Mouse (Mus musculus) ES-E14 (cell line): ENCODE results near the gene Zfp955b. TPM values are rescaled to one million over a fixed set of nuclear protein-coding genes. Genes with fewer than 3 reads are reported as not detected.

ENCODE experiments used
- DNase-seq: peaks from one replicate; pipeline ENCODE4 v3.0.0-alpha.2; 2013; ENCODE audit warnings: low read depth, low spot score
- H3K27ac ChIP-seq: 2 replicates; pipeline ENCODE4 v1.5.1; 2012; ENCODE audit warnings: low read depth, mild to moderate bottlenecking, low read length, moderate library complexity, mixed read lengths; ENCODE audit not compliant: poor library complexity, insufficient read depth, severe bottlenecking
- H3K36me3 ChIP-seq: 2 replicates; pipeline ENCODE4 v1.6.1; 2012; ENCODE audit warnings: mild to moderate bottlenecking, low read length, moderate library complexity, mixed read lengths; ENCODE audit not compliant: control insufficient read depth, poor library complexity, insufficient read depth, severe bottlenecking
- H3K4me1 ChIP-seq, 2 experiments: fragments of 150-350 bp in 1 of 2; sonication (generic) in 1 of 2; 2 replicates each; pipeline ENCODE4 v1.6.1; 2012; ENCODE audit warnings: low read length in 2 of 2, mild to moderate bottlenecking in 1 of 2, mixed read lengths in 1 of 2; ENCODE audit not compliant: control insufficient read depth in 2 of 2, insufficient read depth in 2 of 2, poor library complexity in 1 of 2
- H3K4me3 ChIP-seq, 2 experiments: fragments of 150-350 bp in 1 of 2; sonication (generic) in 1 of 2; 2 replicates each; pipeline ENCODE4 v1.5.1; 2012; ENCODE audit warnings: low read length in 2 of 2, low read depth in 1 of 2, mild to moderate bottlenecking in 1 of 2, mixed read lengths in 1 of 2; ENCODE audit not compliant: insufficient read depth in 1 of 2, poor library complexity in 1 of 2, severe bottlenecking in 1 of 2
- H3K9ac ChIP-seq: 2 replicates; pipeline ENCODE4 v1.6.1; 2012; ENCODE audit warnings: low read depth, mild to moderate bottlenecking, low read length, mixed read lengths; ENCODE audit not compliant: poor library complexity, insufficient read depth, severe bottlenecking
- H3K9me3 ChIP-seq: fragments of 150-350 bp; sonication (generic); 2 replicates; pipeline ENCODE4 v1.6.1; 2012; ENCODE audit warnings: low read depth, mild to moderate bottlenecking, low read length; ENCODE audit not compliant: control insufficient read depth, insufficient read depth
- CHD2 ChIP-seq: IDR thresholded peaks from 2 replicates; pipeline ENCODE4 v1.6.1; 2014; ENCODE audit warnings: mild to moderate bottlenecking, low read depth, low read length, inconsistent platforms
- HCFC1 ChIP-seq: IDR thresholded peaks from 2 replicates; pipeline ENCODE4 v1.6.1; 2012; ENCODE audit warnings: low read length, inconsistent platforms, borderline replicate concordance; ENCODE audit not compliant: insufficient read depth
- MAFK ChIP-seq: IDR thresholded peaks from 2 replicates; pipeline ENCODE4 v1.6.1; 2014; ENCODE audit warnings: mild to moderate bottlenecking, low read depth, low read length, inconsistent platforms; ENCODE audit not compliant: insufficient read depth
- ZC3H11A ChIP-seq: IDR thresholded peaks from 2 replicates; pipeline ENCODE4 v1.6.1; 2012; ENCODE audit warnings: low read depth, mild to moderate bottlenecking, inconsistent platforms, low read length, borderline replicate concordance
- ZNF384 ChIP-seq: IDR thresholded peaks from 2 replicates; pipeline ENCODE4 v1.6.1; 2012; ENCODE audit warnings: low read depth, low read length, inconsistent platforms
- in situ Hi-C, 2 experiments: fragments of 600-800 bp; cut with MboI; formaldehyde crosslinking; loops; one replicate each; pipeline ENCODE4 v1.15.1; 2025; ENCODE audit warnings: low sequenced_read_pairs in 2 of 2, inconsistent platforms in 1 of 2; ENCODE audit not compliant: unreplicated experiment in 2 of 2
- total RNA-seq: library from RNA; depleted of rRNA; stranded (reverse); fragments of 300-350 nt; gene quantifications from 2 replicates; pipeline ENCODE4 v1.2.3, GENCODE M21; 2012; rRNA removed

Gene Zfp955b
- total RNA-seq, 1 experiment = 21.5 TPM

GRCm38 (mm10) chr17:33352981-33353380, 63.6 kb downstream of the Zfp955b start:
- TF ChIP-seq ZC3H11A (no peak), HCFC1 (no peak), MAFK (no peak), ZNF384 (no peak), CHD2 (no peak)
- peaks cover 2 to 3% of the 10 kb centered on the region in 2 experiments; a peak in 3 of 4 replicates for H3K4me1 ChIP-seq
- in situ Hi-C loops = no loop called here
- H3K9ac ChIP-seq = no peak overlapping the region
- H3K36me3 ChIP-seq = no peaks in the 10 kb centered on the region
- H3K9me3 ChIP-seq = no peaks in the 10 kb centered on the region
- no peak overlapping the region for H3K4me3 ChIP-seq
- DNase-seq = no peak
- no peak overlapping the region for H3K27ac ChIP-seq

Other genes with a start within 250 kb of the Zfp955b start
- not detected in 2 replicates for gene 4921501E09Rik, start 221.5 kb upstream of the Zfp955b start, total RNA-seq
- gene Zfp563, start 200.2 kb upstream of the Zfp955b start, total RNA-seq = 3.1 and 4.0 TPM in 2 replicates
- gene Morc2b, start 149.9 kb upstream of the Zfp955b start, total RNA-seq = 0.22 and 0.26 TPM in 2 replicates
- not detected in 2 replicates for gene Olfr55, start 121.1 kb upstream of the Zfp955b start, total RNA-seq
- not detected in 2 replicates for gene Olfr239, start 98.2 kb upstream of the Zfp955b start, total RNA-seq
- 0.18 and 0.21 TPM in 2 replicates for gene Olfr1564, start 67.9 kb upstream of the Zfp955b start, total RNA-seq
- gene Zfp955a, start 34.4 kb upstream of the Zfp955b start, total RNA-seq = 12.4 and 14.5 TPM in 2 replicates
- gene Olfr63, start 24.9 kb upstream of the Zfp955b start, total RNA-seq = not detected in 2 replicates
- 7.1 and 7.3 TPM in 2 replicates for gene Zfp81, start 69.3 kb downstream of the Zfp955b start, total RNA-seq
- gene Zfp101, start 105.1 kb downstream of the Zfp955b start, total RNA-seq = 10.5 and 11.9 TPM in 2 replicates
- not detected in 2 replicates for gene Actl9, start 143.4 kb downstream of the Zfp955b start, total RNA-seq
- 17.5 and 25.8 TPM in 2 replicates for gene Adamts10, start 234.7 kb downstream of the Zfp955b start, total RNA-seq